Mouse (Mus musculus): ENCODE measurements at regions not wholly inside any gene's neighbourhood (a gene's known extent, or its start where the extent isn't known, plus 50 kb on each side); places are given as distances from the start of the nearest gene placed in this dataset.

DNA sequence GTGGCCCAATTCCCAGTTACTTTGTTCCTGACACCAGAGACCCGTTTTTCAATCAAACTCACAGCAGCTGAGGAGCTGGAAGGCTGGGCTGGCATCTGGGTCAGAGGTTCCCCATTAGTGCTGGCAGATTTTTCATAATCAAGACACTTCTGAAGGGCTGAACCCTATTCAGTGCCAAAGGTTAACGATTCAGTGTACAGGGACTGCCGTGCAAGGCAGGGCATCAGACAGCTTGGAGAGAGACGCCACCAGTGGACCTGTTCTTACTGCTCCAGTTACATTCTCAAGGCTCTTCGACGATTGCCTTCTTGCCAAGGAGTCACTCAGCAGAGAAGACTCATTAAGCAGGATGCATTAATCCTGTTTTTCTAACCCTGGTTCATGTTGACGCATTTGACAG lies 285.5 kb upstream of the Apob start:
- no peak for TF ChIP-seq FLI1 (IDR thresholded peaks at IDR 0.05; ENCODE audit: low read length)
- no peak for TF ChIP-seq GATA1 (IDR thresholded peaks at IDR 0.05; ENCODE audit: borderline replicate concordance, low read length)

All from megakaryocyte, embryonic 14.5 days (primary cell).